Mouse (Mus musculus) left cerebral cortex, adult 18-20 months (tissue): Measurements from ENCODE around the gene Jag2. TPM values are rescaled to one million over a fixed set of nuclear protein-coding genes. Genes with fewer than 3 reads are reported as not detected.

Experiments used
- DNase-seq, 2 experiments: peaks; one replicate each; pipeline ENCODE4 v3.0.0; 2021 to 2022; ENCODE audit warnings: low spot score in 2 of 2, mixed read lengths in 1 of 2
- total RNA-seq, 2 experiments: library from RNA; stranded (reverse); gene quantifications; 2 replicates each; pipeline ENCODE4 v1.2.3; 2021

Jag2 gene
- total RNA-seq, 2 experiments from 2014 or later, result 53.4 to 58.9 TPM

DNA sequence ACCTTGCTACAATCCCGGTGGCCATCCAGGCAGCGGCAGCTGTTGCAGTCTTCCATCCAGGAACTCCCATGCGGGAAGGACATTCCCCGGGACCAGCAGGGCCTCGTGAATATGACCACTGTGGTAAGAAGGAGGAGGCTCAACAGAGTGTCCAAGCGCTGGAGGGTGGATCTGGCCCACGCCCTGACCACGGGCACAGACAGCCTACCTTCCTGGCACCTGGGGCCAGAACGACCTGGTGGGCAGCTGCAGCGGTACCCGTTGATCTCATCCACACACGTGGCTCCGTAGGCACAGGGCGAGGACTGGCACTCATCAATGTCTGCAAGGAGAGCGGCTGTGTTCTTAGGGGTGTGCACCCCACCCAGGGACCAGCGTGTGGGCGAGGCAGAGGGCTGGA lies 17.9 kb downstream of the Jag2 start:
- DNase-seq, result no peak

DNA sequence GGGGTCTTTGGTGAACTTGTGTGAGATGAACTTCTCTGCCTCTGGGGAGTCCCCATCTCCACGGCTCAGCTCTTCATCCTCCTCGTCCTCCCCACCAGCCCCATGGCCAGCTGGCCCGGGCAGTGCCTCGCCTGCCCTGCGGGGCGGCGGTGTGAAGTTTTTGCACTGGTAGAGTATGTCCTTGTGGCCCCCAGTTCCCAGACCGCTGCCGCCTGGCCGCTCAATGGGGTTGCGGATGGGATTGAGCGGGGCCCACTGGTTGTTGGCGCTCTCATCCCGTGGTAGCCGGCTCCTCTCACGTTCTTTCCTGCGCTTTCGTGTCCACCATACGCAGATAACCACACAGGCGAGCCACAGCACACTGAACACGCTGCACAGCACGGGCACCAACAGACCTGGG lies 20.6 kb downstream of the Jag2 start:
- DNase-seq, result no peak

GRCm38 (mm10) chr12:112905001-112905400 lies 24.6 kb downstream of the Jag2 start:
- DNase-seq, result no peak

GRCm38 (mm10) chr12:112903941-112904340 lies 25.6 kb downstream of the Jag2 start:
- DNase-seq, result no peak

DNA sequence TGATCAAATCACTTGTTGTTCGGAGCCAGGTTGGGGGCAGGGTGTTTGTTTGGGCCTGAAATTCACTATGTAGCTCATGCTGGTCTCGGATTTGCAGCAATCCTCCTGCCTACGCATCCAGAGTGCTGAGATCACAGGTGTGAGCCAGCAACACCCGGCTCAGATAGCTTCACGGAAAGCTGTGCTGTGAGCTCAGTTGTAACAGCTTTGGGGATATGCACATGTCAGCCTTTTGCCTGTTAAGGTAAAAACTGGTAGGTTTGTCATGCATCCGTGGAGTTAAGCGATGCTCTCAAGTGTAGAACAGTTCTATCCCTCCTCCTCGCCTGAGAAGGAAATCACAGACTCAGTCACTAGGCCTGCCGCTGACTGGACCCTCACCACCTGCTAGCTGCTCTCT lies 28.9 kb downstream of the Jag2 start:
- peak; percentile 51 to 57 for DNase-seq

DNA sequence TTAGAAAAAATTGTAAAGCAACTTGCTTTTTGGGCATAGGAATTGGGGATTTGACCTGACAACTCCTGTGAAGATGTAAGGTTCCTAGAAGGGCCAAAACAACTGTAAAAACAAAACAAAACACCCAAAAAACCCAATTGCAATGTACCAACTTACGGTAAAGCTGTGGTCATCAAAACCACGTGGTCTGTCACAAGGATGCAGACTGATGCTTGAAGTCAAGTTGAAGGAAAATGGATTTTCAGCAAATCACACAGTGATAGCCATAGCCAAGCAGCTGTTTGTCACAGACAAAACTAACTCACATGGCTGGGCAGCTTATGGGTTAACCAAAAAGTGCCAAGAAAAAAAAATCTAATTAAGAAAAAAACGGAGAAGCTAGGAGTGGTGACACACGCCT lies 30.6 kb downstream of the Jag2 start:
- DNase-seq, result no peak

DNA sequence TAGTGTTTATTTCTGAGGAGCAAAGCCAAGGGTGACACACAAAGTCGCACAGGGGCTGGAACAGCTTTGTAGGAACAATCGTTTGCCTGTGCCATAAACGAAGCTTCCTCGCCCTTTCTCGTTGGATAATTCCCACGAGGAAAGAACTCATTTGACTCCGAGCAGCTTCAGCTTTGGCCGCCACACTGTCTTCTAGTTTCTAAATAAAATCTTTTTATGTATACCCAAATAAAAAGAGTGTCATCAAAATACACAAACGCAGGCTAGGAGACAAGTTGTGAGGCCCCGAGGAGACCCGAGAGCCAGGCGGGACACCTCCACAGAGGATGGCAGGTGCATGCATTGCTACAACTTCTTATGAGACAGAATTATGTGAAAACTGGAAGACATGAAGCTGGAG lies 31.2 kb downstream of the Jag2 start:
- no peak for DNase-seq

GRCm38 (mm10) chr12:112897522-112898212 lies 31.9 kb downstream of the Jag2 start:
- no peak for DNase-seq

DNA sequence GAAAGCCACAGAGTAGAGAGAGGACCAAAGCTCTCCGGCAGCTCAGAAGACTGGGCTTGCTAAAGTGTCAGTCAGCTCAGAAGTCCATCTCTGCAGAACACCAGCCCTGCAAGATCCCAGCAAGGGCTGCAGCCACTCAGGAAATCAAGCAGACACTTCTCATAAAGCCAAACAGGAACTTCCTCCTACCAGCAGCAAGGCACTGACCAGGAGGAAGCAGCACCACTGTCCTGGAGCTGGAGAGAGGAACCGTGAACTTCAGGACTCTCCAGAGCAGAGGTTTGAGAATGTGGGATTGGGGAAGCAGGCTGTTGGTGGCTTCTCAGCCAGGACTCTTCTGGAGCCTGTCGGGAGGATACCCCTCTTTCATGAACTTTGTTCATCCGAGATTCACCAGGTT lies 34.6 kb downstream of the Jag2 start:
- DNase-seq, result no peak

DNA sequence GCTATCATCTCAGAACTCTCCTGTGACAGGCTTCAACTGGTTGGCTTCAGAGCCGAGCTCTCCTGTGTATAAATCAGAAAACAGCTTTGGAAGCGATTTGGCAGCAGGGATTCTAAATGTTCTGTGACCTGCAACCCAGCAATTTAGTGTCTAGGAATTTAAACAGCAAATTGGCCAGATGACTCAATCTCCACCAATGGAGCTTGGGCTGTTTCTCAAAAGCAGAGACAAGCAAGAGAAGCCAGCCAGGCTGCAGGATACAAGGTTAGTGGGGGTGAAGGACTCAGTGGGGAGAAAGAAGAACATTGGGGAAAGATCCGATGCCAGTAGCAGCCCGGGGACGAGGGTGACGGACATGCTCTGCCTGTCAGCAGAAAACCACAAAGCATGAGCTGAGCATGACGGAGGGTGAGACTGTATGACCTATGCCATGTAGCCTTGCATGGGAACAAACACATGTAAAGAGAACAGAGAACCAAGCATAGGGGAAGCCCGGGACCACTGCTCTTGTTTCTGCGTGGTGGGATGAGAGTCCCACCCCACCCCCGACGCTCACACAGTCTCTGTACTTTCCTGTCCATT lies 35.2 kb downstream of the Jag2 start:
- DNase-seq, result no peak

- no peak for DNase-seq
Observed at GRCm38 (mm10) chr12:112885465-112885864, 44.1 kb downstream of the Jag2 start.

DNA sequence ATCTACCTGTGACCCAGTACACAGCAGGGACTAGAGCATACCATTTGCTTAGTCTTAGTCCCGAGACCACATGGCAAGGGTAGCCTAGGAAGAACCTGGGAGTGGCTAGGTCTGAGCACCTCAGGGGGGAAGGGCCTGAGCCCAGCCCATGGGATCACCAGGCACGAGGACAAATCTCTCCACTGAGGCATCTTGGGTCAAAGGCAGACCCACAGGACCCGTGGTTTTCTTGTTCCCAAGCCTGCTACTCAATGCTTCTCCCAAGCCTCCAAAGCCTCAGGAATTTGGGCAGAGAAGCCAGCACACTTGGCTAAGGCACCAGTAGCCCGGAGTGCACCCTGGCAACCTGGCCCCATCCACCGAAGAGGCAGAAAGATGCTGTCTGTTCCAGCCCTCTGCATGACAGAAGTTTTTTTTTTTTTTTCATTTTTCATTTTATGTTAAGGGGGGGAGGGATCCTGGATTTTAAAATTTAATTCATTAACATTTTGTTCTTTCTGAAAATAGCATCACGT lies 48.2 kb downstream of the Jag2 start:
- no peak for DNase-seq

DNA sequence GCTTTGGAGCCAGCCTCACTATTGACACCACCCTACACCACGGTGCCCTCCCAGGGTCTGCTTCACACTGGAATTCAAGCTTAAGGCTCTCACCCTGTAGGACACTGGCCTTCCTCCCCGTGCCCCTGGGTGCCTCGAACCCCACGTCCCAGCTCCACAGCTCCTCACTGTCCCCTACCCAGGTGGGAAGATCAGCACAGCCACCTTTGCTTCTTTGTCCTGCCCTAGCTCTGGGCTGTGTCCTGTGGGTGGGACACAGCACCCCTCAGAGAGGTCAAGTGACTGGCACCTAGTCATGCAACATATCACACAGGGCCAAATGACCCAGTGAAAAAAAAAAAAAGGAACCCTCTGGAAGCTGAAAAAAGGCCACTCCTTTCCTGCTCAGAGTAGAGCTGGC lies 48.9 kb downstream of the Jag2 start:
- no peak for DNase-seq

GRCm38 (mm10) chr12:112879731-112880130 lies 49.8 kb downstream of the Jag2 start:
- no peak for DNase-seq

- no peak for DNase-seq
Observed at GRCm38 (mm10) chr12:112877607-112878020, 52.0 kb downstream of the Jag2 start.

GRCm38 (mm10) chr12:112877073-112877576 lies 52.5 kb downstream of the Jag2 start:
- no peak for DNase-seq

DNA sequence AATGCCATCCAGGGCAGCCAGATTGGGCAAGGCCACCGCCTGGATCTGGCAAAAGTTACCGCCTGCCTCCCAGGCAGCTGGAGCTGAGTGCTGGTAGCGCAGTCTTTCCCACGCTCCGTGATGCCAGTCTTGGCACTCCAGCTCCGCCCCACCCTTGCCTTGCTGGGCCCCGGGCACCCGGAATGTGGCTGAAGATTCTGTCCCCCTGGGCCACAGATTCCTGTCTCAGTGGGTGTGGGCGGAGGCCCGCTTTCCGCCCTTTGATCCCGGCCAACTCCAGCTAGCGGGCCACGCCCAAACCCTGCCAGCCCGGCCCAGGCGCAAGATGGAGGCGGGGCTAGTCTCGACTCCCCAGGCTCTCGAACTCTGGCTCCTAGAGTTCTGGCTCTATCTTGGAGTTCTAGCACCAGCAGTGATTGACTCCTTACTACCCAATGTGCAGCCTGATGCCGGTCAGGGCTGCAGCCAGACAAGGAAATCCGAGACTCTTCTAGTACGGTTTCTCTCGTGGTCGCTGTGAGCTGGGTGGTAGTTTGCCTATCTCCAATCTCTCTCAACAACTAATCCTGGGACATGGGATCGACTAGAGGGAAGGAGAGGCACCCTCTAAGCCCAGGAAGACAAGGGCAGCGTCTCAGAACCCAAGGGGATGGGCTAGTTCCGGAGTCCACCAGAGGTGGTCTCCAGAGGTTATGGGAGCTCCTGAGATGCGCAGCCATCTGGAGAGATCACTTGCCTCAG lies 53.1 kb downstream of the Jag2 start:
- peak in 1 of 2 experiments; percentile 33 for DNase-seq

GRCm38 (mm10) chr12:112875225-112876013 lies 54.2 kb downstream of the Jag2 start:
- DNase-seq, result peak; percentile 89 to 90

GRCm38 (mm10) chr12:112874199-112874598 lies 55.4 kb downstream of the Jag2 start:
- no peak for DNase-seq

GRCm38 (mm10) chr12:112873452-112874190 lies 56.0 kb downstream of the Jag2 start:
- DNase-seq, result peak; percentile 36 to 57
